Mouse (Mus musculus) frontal cortex, postnatal 10 days (tissue): Measurements from ENCODE around the gene Rnase2b.
"Not testable (repeated sequence)": the region's sequence is repeated elsewhere in the genome, so short reads cannot be mapped to it uniquely, and the experiment has no call there.

Experiments
- DNase-seq, 2 experiments: peaks; one replicate each; pipeline ENCODE4 v3.0.0; 2022; ENCODE audit warnings: low spot score in 2 of 2, mixed read lengths in 1 of 2

Gene Rnase2b

GRCm38 (mm10) chr14:51161976-51162375, at the start of gene Rnase2b:
Gene Rnase2b (plus strand): TSS chr14:51162260.
- not testable (repeated sequence) for DNase-seq

GRCm38 (mm10) chr14:51113476-51113875, 48.6 kb upstream of the Rnase2b start:
- DNase-seq: no peak

- DNase-seq: no peak
These were observed 48.0 kb upstream of the Rnase2b start, which contains the start of gene Eddm3b for GRCm38 (mm10) chr14:51113916-51114560. Gene Eddm3b (plus strand): TSS chr14:51114426.

GRCm38 (mm10) chr14:51125684-51126083, 36.4 kb upstream of the Rnase2b start:
- no peak for DNase-seq

- DNase-seq: no peak
These were observed 34.3 kb upstream of the Rnase2b start for GRCm38 (mm10) chr14:51127648-51128258.

GRCm38 (mm10) chr14:51128775-51129623, 33.1 kb upstream of the Rnase2b start:
- no peak for DNase-seq

- DNase-seq: no peak
These were observed 32.5 kb upstream of the Rnase2b start for GRCm38 (mm10) chr14:51129624-51129975.

- no peak for DNase-seq
These were observed 31.6 kb upstream of the Rnase2b start for GRCm38 (mm10) chr14:51130315-51130940.

GRCm38 (mm10) chr14:51131086-51131815, 30.8 kb upstream of the Rnase2b start:
- DNase-seq: no peak

GRCm38 (mm10) chr14:51132372-51132771, 29.7 kb upstream of the Rnase2b start:
- DNase-seq: no peak

- no peak for DNase-seq
These were observed 21.7 kb upstream of the Rnase2b start for GRCm38 (mm10) chr14:51140342-51140741.

- DNase-seq: no peak
These were observed 19.9 kb upstream of the Rnase2b start for GRCm38 (mm10) chr14:51142119-51142518.

- no peak for DNase-seq
These were observed 19.5 kb upstream of the Rnase2b start for GRCm38 (mm10) chr14:51142568-51142967.

- DNase-seq: no peak
These were observed 18.8 kb upstream of the Rnase2b start for GRCm38 (mm10) chr14:51143287-51143686.

- DNase-seq: no peak
These were observed 18.1 kb upstream of the Rnase2b start for GRCm38 (mm10) chr14:51143937-51144336.

- no peak for DNase-seq
These were observed 17.6 kb upstream of the Rnase2b start for GRCm38 (mm10) chr14:51144451-51144850.

- no peak for DNase-seq
These were observed 16.5 kb upstream of the Rnase2b start for GRCm38 (mm10) chr14:51145521-51145920.

- DNase-seq: no peak
These were observed 15.4 kb upstream of the Rnase2b start, which contains the start of gene Rnase1 for GRCm38 (mm10) chr14:51146685-51147084. Gene Rnase1 (minus strand): TSS chr14:51146785.

GRCm38 (mm10) chr14:51148006-51148405, 14.1 kb upstream of the Rnase2b start:
- no peak for DNase-seq

GRCm38 (mm10) chr14:51149164-51149563, 12.9 kb upstream of the Rnase2b start:
- no peak for DNase-seq

- DNase-seq: no peak
These were observed 11.7 kb upstream of the Rnase2b start for GRCm38 (mm10) chr14:51150206-51150831.
